Mouse (Mus musculus): ENCODE measurements around the gene Tnp2. TPM values are rescaled to one million over a fixed set of nuclear protein-coding genes. Genes with fewer than 3 reads are reported as not detected.

Tnp2 gene
- total RNA-seq, 2 experiments from 2014 or later: not detected

DNA sequence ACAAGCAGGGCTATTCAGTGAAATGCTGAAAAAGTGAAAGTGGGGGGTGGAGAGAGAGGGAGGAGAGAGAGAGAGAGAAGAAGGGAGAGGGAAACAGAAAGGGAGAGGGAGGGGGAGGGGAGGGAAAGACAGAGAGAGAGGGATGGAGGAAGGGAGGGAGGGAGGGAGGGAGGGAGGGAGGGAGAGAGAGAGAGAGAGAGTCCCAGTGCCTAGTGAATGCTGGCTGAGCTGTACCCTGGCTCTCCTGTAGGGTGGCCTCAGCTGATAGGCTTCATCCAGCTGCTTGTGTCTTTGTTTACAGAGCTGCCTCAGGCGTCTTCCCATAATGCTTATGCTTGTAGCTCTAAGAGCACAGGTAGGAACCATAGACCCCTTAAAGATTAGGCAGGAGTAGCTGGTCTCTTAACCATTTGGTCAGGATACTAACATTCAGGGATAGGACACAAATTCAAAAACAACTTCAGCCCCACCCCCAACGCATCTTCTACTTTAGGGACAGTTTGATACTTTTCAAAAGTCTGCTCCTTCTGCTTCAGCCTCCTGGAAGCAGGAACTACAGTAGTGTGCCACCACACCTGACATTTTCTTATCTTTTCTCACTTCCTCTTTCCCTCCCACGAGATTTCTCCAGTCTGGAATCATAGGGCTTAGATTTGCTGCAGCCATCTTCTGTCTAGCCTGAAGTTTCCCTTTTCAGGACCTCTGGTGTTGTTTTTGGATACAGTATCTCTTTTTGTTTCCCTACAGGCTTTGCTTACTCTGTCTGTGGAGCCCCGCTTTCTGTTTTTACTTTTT is 17.7 kb downstream of the Tnp2 start:
- no peak for DNase-seq (ENCODE audit: low spot score in 2 of 2)

DNA sequence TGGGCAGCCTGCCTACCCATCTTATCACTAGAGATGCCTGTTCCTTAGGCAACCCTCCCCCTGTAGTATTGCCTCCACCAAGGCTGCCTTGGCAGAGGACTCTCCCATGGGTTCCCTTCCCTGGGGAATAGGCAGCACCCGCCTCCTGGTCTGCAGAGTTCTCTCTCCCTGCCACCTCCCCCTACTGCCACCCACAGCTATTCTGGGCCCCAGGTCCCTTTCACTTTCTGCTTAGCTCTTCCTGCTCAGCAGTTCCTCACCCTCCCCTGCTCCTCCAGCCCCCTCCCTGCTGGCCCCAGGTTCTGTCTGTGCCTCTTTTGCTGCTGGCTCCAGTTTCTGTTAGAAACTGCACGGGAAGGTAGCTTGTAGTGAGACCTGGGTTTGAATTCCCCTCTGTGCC is 18.8 kb downstream of the Tnp2 start:
- no peak for DNase-seq (ENCODE audit: low spot score in 2 of 2)

- peak in 1 of 2 experiments; percentile 32 for DNase-seq (ENCODE audit: low spot score in 2 of 2)
Observed at GRCm38 (mm10) chr16:10768821-10769220, 19.6 kb downstream of the Tnp2 start.

DNA sequence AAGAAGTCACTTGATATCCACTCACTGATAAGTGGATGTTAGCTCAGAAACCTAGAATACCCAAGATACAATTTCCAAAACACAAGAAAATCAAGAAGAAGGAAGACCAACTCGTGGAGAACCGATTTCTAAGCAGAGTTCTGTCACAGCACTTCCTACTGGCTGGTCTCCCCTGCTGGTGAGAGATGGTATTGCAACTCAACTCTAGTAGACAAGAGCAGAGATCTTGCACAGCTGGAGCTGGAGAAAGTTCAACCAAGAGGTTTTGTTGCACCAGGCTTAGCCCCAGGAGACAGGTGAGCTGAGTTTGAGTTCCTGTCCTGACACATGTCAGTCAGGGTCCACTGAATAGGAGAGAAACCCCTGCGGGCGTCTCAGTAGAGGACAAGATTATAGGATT is 21.3 kb downstream of the Tnp2 start:
- peak in 1 of 2 experiments; percentile 57 for DNase-seq (ENCODE audit: low spot score in 2 of 2)

- DNase-seq (ENCODE audit: low spot score in 2 of 2): no peak
Observed at GRCm38 (mm10) chr16:10764323-10764722, 24.1 kb downstream of the Tnp2 start.

DNA sequence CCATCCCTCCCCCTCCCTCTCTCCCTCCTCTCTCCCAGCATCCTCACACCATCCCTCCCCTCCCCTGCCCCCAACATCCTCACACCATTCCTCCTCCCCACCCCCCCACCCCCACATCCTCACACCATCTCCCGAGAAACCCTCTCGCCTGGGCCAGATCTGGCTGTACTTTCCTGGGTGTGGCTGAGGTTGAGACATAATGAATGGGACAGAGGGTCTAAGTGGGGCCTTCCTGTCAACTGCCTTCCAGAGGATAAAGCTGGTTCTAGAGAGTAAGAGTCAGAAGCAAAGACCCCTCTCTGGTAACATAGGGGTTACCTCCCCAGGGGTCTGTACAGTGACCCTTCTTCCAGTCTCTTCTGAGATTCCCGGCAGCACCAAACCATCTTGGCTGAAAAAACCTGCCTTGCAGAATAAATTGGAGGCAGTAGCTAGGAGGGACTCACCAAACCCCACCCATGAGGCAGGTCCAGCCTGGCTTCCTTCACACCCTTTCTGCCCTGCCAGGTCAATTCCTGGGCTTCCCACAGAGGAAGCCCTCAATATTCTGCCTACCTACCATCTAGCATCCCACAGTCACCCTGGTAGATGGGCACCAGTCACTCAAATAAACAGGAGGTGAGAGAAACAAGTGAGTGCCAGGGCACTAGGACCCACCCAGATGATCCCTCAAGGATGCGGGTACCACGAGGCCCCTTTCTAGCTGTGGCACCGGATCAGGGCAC is 24.8 kb downstream of the Tnp2 start:
- no peak for DNase-seq (ENCODE audit: low spot score in 2 of 2)

- DNase-seq (ENCODE audit: low spot score in 2 of 2): no peak
Observed at GRCm38 (mm10) chr16:10762569-10763180, 25.8 kb downstream of the Tnp2 start.

GRCm38 (mm10) chr16:10761182-10761581 is 27.3 kb downstream of the Tnp2 start:
- DNase-seq (ENCODE audit: low spot score in 2 of 2): no peak

DNA sequence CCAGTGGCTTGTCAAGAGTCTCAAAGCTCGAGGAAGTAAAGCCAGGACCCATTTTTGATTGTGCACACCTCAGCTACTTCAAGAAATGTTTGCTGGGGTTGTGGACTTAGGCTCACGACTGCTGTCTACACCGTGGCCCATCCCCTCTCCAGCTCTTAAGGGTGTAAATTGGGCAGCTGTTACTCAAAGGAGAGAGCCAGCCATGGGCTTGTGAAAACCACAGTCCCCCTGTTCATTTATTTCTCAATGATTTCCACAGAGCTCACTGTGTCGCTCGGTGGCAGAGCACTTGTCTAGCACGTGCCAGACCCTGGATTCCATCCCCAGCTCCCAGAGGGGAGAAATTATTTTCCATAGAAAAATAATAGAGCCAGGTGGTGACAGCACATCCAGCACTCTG is 32.3 kb downstream of the Tnp2 start:
- DNase-seq (ENCODE audit: low spot score in 2 of 2): no peak

GRCm38 (mm10) chr16:10754521-10755296 is 33.8 kb downstream of the Tnp2 start:
- peak in 1 of 2 experiments; percentile 37 for DNase-seq (ENCODE audit: low spot score in 2 of 2)

DNA sequence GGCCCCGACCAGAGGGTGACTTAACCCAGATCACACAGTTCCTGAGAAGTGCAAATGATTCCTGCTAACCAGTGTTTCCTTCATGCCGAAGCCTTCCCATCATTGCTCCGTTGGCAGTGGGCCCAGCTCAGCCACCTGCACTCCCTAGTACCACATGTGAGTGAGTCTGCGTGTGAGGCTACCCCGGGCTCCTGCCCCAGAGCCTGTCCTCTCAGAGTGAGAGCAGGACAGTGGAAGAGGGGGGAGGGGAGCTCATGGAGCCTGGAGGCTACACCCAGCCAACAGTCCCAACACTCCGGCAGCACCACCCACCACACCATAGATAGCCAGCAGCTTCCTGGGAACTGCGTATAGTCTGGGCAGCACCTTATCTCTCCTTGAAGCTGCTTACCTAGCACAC is 38.6 kb downstream of the Tnp2 start:
- no peak for DNase-seq (ENCODE audit: low spot score in 2 of 2)

DNA sequence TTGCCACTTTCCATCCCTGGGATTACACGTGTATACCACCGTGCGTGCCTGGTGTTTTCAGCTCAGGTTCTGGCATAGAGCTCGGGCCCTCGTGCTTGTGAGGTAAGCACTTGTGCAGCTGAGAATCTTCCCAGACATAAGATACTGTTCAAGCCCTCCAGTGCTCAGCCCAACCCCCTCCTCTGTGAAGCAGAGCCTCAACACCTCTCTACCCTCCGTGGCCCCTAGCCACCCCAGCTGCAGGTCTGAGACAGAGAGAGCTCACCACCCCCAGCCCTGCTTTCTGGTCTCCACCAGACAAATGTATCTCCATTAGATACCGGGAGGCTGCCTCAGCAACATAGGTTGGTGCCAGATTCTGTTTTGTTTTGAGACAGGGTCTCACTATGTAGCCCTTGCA is 39.2 kb downstream of the Tnp2 start:
- no peak for DNase-seq (ENCODE audit: low spot score in 2 of 2)

DNA sequence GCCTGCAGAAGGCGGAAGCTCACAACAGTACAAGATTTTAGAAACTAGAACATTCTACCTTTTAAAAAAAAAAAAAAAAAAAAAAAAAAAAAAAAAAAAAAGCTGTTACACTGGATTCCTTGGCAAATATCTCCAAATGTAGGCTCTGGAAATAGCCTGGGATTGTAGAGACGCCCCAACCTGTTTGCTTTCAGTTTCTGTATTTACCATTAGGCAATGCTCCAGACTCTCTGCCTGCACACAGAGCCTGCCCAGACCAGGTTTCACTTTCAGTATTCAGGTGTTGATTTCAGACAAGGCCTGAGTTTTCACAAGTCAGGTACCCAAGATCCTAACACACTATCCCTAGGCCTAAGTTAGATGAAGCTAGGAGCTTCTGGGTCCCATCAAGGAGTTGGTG is 47.4 kb downstream of the Tnp2 start:
- DNase-seq (ENCODE audit: low spot score in 2 of 2): no peak

GRCm38 (mm10) chr16:10739854-10740398 is 48.5 kb downstream of the Tnp2 start:
- no peak for DNase-seq (ENCODE audit: low spot score in 2 of 2)

- no peak for DNase-seq (ENCODE audit: low spot score in 2 of 2)
Observed at GRCm38 (mm10) chr16:10738866-10739265, 49.6 kb downstream of the Tnp2 start.

Other genes starting within 250 kb of the Tnp2 start
- 10 to 100 TPM; 21.8 to 23.0 TPM for gene Dexi, start 245.6 kb downstream of the Tnp2 start, total RNA-seq (2021)
- 10 to 100 TPM; 28.2 to 30.7 TPM for gene Clec16a, start 243.3 kb downstream of the Tnp2 start, total RNA-seq (2021)
- gene Socs1, start 3.1 kb downstream of the Tnp2 start, total RNA-seq (2021): 1 to 10 TPM; 6.4 to 7.0 TPM
- not detected for gene Prm3, start 2.3 kb upstream of the Tnp2 start, total RNA-seq (2021)
- not detected for gene Prm2, start 7.5 kb upstream of the Tnp2 start, total RNA-seq (2021)
- gene Prm1, start 17.2 kb upstream of the Tnp2 start, total RNA-seq (2021): not detected
- gene Gm11172, start 24.3 kb upstream of the Tnp2 start, total RNA-seq (2021): not detected
- 1 to 10 TPM; 2.1 to 3.4 TPM for gene Rmi2, start 46.4 kb upstream of the Tnp2 start, total RNA-seq (2021)